Mouse (Mus musculus): ENCODE data around the gene Kcnk4.

Gene Kcnk4

DNA sequence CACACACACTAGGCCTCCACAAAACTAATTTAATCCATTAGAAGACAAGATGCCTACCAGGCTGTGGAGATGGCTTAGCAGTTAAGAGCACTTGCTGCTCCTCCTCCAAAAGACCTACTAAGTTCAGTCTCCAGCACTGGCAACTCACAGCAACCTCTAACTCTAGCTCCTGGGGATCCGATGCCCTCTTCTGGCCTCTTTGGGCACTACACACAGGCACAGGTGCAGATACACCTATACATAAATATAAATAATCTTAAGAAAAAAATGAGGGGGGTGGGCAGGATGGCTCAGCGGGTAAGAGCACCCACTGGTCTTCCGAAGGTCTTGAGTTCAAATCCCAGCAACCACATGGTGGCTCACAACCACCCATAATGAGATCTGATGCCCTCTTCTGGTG, 2.0 kb upstream of the Kcnk4 start:
- peak in 1 of 2 experiments; percentile 54 for DNase-seq

DNA sequence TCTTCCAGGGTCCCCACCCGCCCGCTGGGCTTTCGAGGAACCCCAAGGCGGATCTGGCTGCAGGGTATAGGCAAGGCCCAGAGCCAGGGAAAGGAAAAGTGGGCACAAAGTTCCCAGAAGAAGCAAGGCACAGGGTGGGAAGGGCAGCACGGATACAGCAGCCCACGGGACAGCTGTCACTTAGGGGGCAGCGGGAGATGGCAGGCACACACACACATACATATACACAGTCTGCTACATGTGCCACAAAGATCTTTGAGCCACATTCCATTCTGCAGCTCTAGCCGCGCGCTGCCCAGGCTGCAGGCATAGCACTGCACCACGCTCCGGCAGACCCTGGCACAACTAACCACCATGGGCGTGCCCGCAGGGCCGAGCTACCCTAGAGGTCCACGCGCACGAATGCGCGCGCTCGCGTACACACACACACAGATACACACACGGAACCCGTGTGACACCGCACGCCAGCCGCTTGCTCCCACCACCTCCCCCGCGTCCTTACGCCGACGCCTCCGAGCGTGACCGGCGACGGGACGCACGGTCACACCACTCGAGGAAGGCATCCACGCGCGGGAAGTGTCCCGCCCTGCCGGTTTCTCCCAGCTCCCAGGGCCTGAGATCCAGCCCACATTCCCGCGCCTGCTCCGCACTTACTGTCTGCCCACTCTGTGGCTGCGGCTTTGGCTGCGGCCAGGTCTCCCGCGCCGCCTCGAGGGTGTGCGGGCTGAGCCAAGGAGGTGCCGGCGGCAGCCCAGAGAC, 700 bp downstream of the Kcnk4 start:
- no peak for DNase-seq

DNA sequence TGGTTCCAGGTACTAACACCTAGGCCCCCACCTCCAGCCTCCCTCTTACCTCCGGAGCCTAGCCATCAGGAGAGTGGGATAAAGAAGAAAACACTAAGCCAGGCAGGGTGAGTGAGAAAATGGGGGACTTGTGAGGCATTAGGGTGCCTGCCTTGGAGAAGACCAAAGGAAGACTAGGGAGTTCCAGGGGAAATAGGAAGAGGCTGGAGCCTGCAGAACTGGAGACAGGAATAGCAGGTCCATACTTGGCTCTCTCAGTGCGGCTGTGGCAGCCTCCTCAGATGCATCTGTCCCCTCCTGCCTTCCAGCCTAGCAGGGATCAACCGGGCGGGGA, 1.2 kb downstream of the Kcnk4 start:
- DNase-seq: no peak

DNA sequence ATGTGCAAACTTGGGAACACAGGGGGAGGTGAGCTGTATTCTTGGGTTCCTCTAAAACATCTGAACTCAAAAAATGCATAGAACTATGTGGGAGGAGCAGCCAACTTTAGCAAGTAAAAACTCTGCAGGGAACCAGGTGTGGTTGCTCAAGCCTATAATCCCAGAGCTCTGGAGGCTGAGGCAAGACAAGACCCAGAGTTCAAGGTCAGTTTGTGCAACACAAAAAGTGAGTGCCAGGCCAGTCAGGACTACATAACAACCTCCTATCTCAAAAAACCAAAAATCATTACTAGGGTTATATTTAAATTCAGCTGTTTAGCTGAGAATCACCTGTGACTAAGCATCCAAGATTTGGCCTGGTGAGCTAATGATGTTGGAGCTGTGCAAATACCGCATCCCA, 2.3 kb downstream of the Kcnk4 start:
- no peak for DNase-seq

- no peak for DNase-seq
Measured at GRCm38 (mm10) chr19:6931002-6931401, 3.3 kb downstream of the Kcnk4 start.

DNA sequence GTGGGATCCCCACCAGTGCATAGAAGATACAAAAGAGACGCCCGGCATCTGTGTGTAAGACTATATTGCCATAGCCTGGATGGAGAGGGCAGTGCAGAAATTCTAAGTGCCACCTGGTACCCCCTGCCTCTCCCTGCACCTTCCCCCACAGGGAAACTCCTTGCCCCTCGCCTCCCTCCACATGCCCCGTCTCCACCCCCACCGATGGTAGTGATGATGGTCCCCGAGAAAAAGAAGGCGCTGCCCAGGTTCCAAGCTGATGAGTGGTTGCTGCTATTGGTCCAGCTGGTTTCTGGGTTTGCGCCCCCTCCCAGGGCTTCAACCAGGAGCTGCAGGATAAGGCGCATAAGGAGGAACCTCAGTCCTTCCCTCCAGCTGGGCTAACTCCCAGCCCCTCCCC, 6.2 kb downstream of the Kcnk4 start:
- no peak for DNase-seq

GRCm38 (mm10) chr19:6926559-6927255, 7.6 kb downstream of the Kcnk4 start:
- no peak for DNase-seq

GRCm38 (mm10) chr19:6925611-6926329, 8.5 kb downstream of the Kcnk4 start:
- DNase-seq: no peak

GRCm38 (mm10) chr19:6925307-6925573, 9.1 kb downstream of the Kcnk4 start, which contains the start of gene Catsperz:
Gene Catsperz, minus strand, starts transcription at chr19:6925380.
- DNase-seq: no peak

GRCm38 (mm10) chr19:6924461-6925306, 9.6 kb downstream of the Kcnk4 start:
- peak; percentile 79 to 92 for DNase-seq

DNA sequence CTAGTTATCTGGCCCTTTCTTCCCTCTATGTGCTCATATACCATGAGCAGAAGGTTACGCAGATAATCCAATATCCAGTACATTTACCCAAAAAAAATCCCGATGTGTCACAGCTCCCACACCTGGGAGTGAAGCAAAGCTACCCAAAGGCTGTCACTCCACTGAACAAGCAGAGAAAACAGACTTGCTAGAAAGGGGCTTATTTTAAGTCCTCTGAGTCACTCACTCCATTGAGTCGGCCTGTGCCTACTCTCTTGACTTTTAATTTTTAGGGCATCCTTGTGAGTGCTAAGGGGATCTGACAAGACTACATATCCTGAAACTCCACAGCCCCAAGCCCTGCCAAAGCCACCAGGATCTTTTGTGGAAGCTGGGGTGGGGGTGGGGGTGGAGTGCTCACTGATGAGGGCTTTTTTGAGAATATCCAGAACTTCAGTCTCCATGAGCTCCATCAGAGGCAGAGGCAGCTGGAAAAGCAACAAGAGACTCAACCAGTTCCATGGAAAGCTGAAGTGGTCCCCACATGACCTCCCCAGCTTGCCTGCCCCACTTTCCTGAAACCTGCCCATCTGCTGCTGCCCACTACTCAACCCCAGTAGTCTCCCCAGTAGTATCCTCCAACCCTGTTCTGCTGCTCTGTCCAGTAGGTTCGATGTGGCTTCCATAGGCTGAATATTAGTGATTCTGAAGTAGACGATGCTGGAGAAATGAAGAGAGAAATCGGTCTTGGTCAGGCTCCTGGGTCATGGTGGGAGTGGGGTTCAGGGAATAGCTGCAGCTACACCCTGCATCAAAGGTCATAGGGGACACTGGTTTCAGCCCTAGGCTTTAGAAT, 11.2 kb downstream of the Kcnk4 start:
- no peak for DNase-seq

GRCm38 (mm10) chr19:6921647-6922567, 12.4 kb downstream of the Kcnk4 start, which contains the start of gene Esrra:
Gene Esrra, minus strand, starts transcription at chr19:6921813.
- DNase-seq: peak; percentile 100

GRCm38 (mm10) chr19:6920741-6921636, 13.3 kb downstream of the Kcnk4 start:
- peak; percentile 66 to 70 for DNase-seq

DNA sequence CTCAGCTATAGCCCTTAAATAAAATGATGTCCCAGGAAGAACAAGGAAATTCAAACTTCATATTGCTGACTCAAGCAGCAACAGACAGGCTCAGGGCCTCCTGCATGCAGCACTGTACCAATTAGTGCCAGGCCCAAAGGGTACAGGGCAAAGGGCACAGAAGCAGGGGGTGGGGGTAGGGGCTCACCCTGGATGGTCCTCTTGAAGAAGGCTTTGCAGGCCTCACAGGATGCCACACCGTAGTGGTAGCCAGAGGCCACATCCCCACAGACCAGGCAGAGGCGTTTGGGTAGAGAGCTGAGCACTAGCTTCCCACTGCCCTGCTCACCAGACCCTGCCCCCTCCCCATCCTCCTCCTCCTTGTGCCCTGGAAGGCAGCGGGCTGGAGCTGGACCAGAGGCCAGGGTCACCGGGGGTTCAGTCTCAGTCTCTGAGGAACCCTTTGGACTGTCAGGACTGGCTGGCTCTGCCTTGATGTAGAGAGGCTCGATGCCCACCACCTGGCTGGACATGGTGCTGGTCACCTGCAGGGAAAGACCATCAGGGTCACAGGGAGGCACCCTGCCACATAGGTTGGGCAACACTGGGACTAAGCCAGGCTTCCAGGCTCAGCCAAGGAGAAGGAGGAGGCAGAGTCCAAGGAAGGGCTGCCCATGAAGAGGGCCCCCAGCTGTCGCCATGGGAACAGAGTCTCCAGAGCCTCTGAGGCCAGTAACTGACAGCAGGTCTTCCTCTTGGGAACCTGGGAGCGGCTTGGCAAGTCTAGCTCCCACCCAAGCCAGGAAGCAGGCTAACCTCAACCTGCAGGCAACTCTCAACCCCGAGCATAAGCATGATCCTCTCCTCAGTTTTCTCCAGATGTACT, 14.2 kb downstream of the Kcnk4 start:
- DNase-seq: peak; percentile 80 to 86

DNA sequence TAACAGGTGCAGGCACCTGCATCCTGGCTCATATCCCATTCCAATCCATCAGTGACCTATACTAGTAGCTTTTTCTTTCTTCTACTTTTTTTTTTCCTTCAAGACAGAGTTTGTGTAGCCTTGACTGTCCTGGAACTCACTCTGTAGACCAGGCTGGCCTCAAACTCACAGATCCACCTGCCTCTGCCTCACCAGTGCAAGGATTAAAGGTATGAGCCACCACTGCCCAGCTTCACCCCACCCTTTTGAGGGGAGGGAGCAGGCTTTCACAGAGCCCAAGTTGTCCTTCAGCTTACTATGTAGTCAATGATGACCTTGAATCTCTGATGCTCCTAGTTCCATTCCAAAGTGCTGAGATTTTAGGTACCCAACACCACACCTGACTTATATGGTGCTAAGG, 14.9 kb downstream of the Kcnk4 start:
- no peak for DNase-seq

GRCm38 (mm10) chr19:6918321-6918720, 16.0 kb downstream of the Kcnk4 start:
- DNase-seq: no peak

DNA sequence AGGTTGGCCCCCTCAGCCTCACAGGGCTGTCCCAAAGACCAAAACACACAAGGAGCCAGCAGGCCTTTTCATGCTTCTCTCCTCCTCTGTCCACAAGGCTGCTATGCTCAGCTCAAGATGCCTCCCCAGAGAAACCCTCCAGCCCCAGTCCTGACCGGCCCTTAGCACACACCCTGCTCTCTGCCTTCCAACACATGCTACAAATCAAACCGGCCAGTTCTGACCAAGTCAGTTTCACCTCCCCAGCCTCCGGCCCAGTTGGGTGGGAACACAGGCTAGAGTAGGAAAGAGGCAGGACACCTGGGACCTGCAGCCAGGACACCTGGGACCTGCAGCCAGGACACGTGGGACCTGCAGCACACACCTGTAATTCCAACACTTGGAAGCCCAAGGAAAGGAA, 17.8 kb downstream of the Kcnk4 start:
- no peak for DNase-seq

DNA sequence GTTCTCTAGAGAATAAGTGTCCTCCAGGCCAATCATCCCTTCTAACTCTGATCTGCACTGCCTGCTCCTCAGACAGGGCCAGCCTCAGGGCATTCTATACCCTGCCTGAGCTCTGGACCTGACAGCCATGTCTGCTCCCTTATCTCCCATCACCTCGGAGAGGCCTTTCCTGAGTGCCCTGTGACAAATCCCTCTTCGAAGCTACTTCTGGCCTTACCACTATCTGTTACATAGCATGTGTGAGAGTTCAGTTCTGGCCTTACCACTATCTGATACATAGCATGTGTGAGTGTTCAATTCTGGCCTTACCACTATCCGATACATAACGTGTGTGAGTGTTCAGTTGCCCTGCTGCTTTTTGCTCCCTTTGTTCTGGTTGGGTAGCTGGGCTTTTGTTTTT, 19.0 kb downstream of the Kcnk4 start:
- no peak for DNase-seq

DNA sequence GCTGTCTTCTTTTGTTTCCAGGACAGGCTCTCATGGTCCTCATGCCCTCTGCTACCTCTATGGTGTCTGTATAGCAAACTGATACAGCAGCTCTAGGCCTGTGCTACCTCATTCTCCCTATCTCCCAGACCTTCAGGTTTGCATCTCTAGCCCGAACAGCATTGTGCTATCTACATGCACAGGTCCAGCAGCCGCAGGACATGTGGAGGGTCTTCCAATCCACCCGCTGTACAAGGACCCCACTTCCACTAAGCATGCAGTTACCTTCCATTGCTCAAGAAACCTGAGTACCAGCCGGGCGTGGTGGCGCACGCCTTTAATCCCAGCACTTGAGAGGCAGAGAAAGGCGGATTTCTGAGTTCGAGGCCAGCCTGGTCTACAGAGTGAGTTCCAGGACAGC, 19.8 kb downstream of the Kcnk4 start:
- no peak for DNase-seq

Data from kidney, adult 8-10 months (tissue).